Mouse (Mus musculus): ENCODE data around the gene Xaf1. TPM values are rescaled to one million over a fixed set of nuclear protein-coding genes. Genes with fewer than 3 reads are reported as not detected.

The Xaf1 gene
- total and polyA plus RNA-seq, 3 experiments: 2.5 to 9.6 (median 4.1) TPM

GRCm38 (mm10) chr11:72271761-72272160 is 29.7 kb upstream of the Xaf1 start:
- dilution Hi-C loops (cut with MboI; ENCODE audit: extremely low pct_ligation_motif_present, extremely low pct_unique_long_range_greater_than_20kb, low sequenced_read_pairs): no loop called here
- in situ Hi-C loops (cut with MboI; ENCODE audit: low pct_ligation_motif_present, low pct_unique_long_range_greater_than_20kb, low sequenced_read_pairs): no loop called here

DNA sequence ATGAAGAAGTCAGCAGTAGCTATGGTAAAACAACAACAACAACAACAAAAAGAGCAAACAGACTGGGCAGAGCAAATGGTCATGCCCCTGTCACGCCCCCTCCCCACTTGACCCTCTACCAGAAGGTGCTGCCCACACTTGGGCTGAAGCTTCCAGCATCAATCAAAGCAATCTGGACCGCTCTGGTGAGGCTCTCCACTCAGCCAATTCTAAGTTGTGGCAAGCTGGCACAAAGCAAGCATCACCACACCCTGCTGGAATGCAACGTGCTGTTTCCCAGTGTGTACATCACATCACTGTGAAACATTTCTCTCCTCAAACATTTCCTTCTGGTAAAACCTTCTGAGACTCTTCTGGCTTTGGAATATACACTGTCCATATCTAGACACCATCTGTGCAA is 28.1 kb upstream of the Xaf1 start:
- in situ Hi-C loops (cut with MboI; ENCODE audit: low pct_ligation_motif_present, low pct_unique_long_range_greater_than_20kb, low sequenced_read_pairs): no loop called here

More at GRCm38 (mm10) chr11:72271761-72272160, 29.7 kb upstream of the Xaf1 start:
- Histone ChIP-seq H3K4me1 (ENCODE audit: control insufficient read depth in 1 of 2, insufficient read depth in 2 of 2) (peaks cover 0 to under 1% of the 10 kb centered on the region in 2 experiments; a peak in 2 of 4 replicates), H3K9me3 (replicated peaks; ENCODE audit: low read length) (no peaks in the 10 kb centered on the region), H3K27ac (ENCODE audit: insufficient read depth, low read depth) (no peak overlapping the region), H3K9ac (ENCODE audit: insufficient read depth, low read depth) (no peak overlapping the region), H3K79me2 (replicated peaks; ENCODE audit: control insufficient read depth, extremely low read depth, insufficient read depth, poor library complexity, severe bottlenecking) (no peaks in the 10 kb centered on the region), H3K4me2 (ENCODE audit: insufficient read depth, low read depth, poor library complexity, severe bottlenecking) (no peak overlapping the region), H3K4me3 (replicated peaks in 1 of 3; ENCODE audit: low read depth in 2 of 3, low read length in 2 of 3, poor library complexity in 1 of 3) (no peak overlapping the region), H3K27me3 (replicated peaks) (peaks cover 34% of the 10 kb centered on the region), H3K36me3 (replicated peaks in 1 of 2; ENCODE audit: control insufficient read depth in 1 of 2, insufficient read depth in 1 of 2, low read length in 1 of 2) (no peaks in the 10 kb centered on the region)
- no peak for DNase-seq (ENCODE audit: extremely low read depth)
- TF ChIP-seq ZKSCAN1 (IDR thresholded peaks at IDR 0.05; ENCODE audit: borderline replicate concordance, low read depth, low read length) (no peak), MXI1 (IDR thresholded peaks at IDR 0.05; ENCODE audit: low read depth, low read length) (no peak), NRF1 (IDR thresholded peaks at IDR 0.05; ENCODE audit: low read depth, low read length) (no peak), E2F4 (IDR thresholded peaks at IDR 0.05; ENCODE audit: insufficient replicate concordance, low read depth, low read length) (no peak)

DNA sequence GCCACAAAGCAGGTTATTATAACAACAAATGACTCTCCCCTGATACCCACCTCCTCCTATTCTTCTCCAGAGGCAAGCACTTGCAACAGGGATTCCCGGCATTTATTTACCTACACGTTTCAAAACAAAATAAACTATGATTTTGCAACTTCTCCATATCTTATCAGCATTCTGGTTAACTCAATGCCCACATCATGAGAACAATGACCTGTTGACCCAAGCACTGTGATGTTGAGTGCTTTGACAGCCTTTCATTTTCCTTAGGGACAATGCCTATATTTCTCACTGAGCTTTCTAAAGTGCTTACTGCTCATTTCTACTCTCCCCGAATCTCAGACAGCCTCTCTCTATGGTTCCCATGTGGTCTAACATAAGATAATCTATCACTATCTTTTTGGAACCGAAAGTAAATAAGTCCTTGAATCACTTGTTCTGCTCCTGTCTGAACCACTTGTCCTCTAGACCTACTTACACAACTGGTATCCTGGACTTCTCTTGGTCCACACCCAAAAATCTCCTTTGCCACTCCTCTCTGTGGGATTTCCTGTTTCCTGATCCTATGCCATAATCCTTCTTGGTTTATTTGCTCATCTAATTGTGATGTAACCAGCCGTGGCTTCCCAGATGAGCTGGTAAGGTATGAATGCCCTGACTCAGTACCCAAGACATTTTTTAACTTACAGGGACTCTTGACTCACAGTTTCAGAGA is 20.1 kb upstream of the Xaf1 start:
- no peak for TF ChIP-seq TBP (conservative IDR thresholded peaks at IDR 0.05; ENCODE audit: low read depth, low read length)
- TF ChIP-seq ZC3H11A (IDR thresholded peaks at IDR 0.05; ENCODE audit: low read depth, low read length): no peak
- TF ChIP-seq KAT2A (IDR thresholded peaks at IDR 0.05; ENCODE audit: insufficient replicate concordance, low read length): no peak
- no peak for TF ChIP-seq POLR2AphosphoS2 (IDR thresholded peaks at IDR 0.05; ENCODE audit: low read depth, low read length)
- TF ChIP-seq ZNF384 (IDR thresholded peaks at IDR 0.05; ENCODE audit: low read depth, low read length): no peak
- no peak for TF ChIP-seq E2F4 (IDR thresholded peaks at IDR 0.05; ENCODE audit: insufficient replicate concordance, low read depth, low read length)
- TF ChIP-seq MAX (IDR thresholded peaks at IDR 0.05; ENCODE audit: low read length): no peak
- TF ChIP-seq JUND (conservative IDR thresholded peaks at IDR 0.05; ENCODE audit: low read depth, low read length): no peak
- no peak for TF ChIP-seq IRF4 (IDR thresholded peaks at IDR 0.05; ENCODE audit: low read depth, low read length)
- no peak for TF ChIP-seq CHD2 (IDR thresholded peaks at IDR 0.05; ENCODE audit: low read length)
- no peak for TF ChIP-seq ELF1 (IDR thresholded peaks at IDR 0.05; ENCODE audit: low read depth, low read length)
- no peak for TF ChIP-seq POLR2A (IDR thresholded peaks at IDR 0.05; ENCODE audit: low read depth, low read length)
- TF ChIP-seq USF2 (conservative IDR thresholded peaks at IDR 0.05; ENCODE audit: low read depth, low read length): no peak
- no peak for TF ChIP-seq BHLHE40 (IDR thresholded peaks at IDR 0.05; ENCODE audit: low read depth, low read length)
- TF ChIP-seq NRF1 (IDR thresholded peaks at IDR 0.05; ENCODE audit: low read depth, low read length): no peak
- no peak for TF ChIP-seq USF1 (IDR thresholded peaks at IDR 0.05; ENCODE audit: low read depth, low read length)
- TF ChIP-seq MEF2A (IDR thresholded peaks at IDR 0.05; ENCODE audit: borderline replicate concordance, low read depth, low read length): no peak
- no peaks in the 10 kb centered on the region for H3K4me1 ChIP-seq (ENCODE audit: control insufficient read depth in 1 of 2, insufficient read depth in 2 of 2)
- in situ Hi-C loops (cut with MboI; ENCODE audit: low pct_ligation_motif_present, low pct_unique_long_range_greater_than_20kb, low sequenced_read_pairs): no loop called here

More for the DNA sequence above, 28.1 kb upstream of the Xaf1 start:
- dilution Hi-C loops (cut with MboI; ENCODE audit: extremely low pct_ligation_motif_present, extremely low pct_unique_long_range_greater_than_20kb, low sequenced_read_pairs): no loop called here
- Histone ChIP-seq H3K27me3 (replicated peaks) (peaks cover 31% of the 10 kb centered on the region), H3K79me2 (replicated peaks; ENCODE audit: control insufficient read depth, extremely low read depth, insufficient read depth, poor library complexity, severe bottlenecking) (no peaks in the 10 kb centered on the region), H3K4me2 (ENCODE audit: insufficient read depth, low read depth, poor library complexity, severe bottlenecking) (no peak overlapping the region), H3K9ac (ENCODE audit: insufficient read depth, low read depth) (no peak overlapping the region), H3K27ac (ENCODE audit: insufficient read depth, low read depth) (no peak overlapping the region), H3K36me3 (replicated peaks in 1 of 2; ENCODE audit: control insufficient read depth in 1 of 2, insufficient read depth in 1 of 2, low read length in 1 of 2) (no peaks in the 10 kb centered on the region), H3K4me3 (replicated peaks in 1 of 3; ENCODE audit: low read depth in 2 of 3, low read length in 2 of 3, poor library complexity in 1 of 3) (no peak overlapping the region), H3K4me1 (ENCODE audit: control insufficient read depth in 1 of 2, insufficient read depth in 2 of 2) (no peaks in the 10 kb centered on the region), H3K9me3 (replicated peaks; ENCODE audit: low read length) (no peaks in the 10 kb centered on the region)
- no peak for DNase-seq (ENCODE audit: extremely low read depth)
- no peak for TF ChIP-seq MEF2A (IDR thresholded peaks at IDR 0.05; ENCODE audit: borderline replicate concordance, low read depth, low read length)
- no peak for TF ChIP-seq E2F4 (IDR thresholded peaks at IDR 0.05; ENCODE audit: insufficient replicate concordance, low read depth, low read length)
- no peak for TF ChIP-seq ZMIZ1 (IDR thresholded peaks at IDR 0.05; ENCODE audit: low read depth, low read length)
- TF ChIP-seq NRF1 (IDR thresholded peaks at IDR 0.05; ENCODE audit: low read depth, low read length): no peak
- TF ChIP-seq MYC (IDR thresholded peaks at IDR 0.05; ENCODE audit: low read depth, low read length): no peak
- TF ChIP-seq JUN (IDR thresholded peaks at IDR 0.05; ENCODE audit: insufficient read depth, low read depth, low read length): no peak
- no peak for TF ChIP-seq NELFE (IDR thresholded peaks at IDR 0.05; ENCODE audit: low read depth, low read length)
- no peak for TF ChIP-seq ZKSCAN1 (IDR thresholded peaks at IDR 0.05; ENCODE audit: borderline replicate concordance, low read depth, low read length)
- TF ChIP-seq USF1 (IDR thresholded peaks at IDR 0.05; ENCODE audit: low read depth, low read length): no peak
- no peak for TF ChIP-seq ELF1 (IDR thresholded peaks at IDR 0.05; ENCODE audit: low read depth, low read length)
- no peak for TF ChIP-seq ZC3H11A (IDR thresholded peaks at IDR 0.05; ENCODE audit: low read depth, low read length)
- no peak for TF ChIP-seq TBP (conservative IDR thresholded peaks at IDR 0.05; ENCODE audit: low read depth, low read length)
- TF ChIP-seq ZNF384 (IDR thresholded peaks at IDR 0.05; ENCODE audit: low read depth, low read length): no peak
- no peak for TF ChIP-seq RCOR1 (conservative IDR thresholded peaks at IDR 0.05; ENCODE audit: low read depth, low read length)
- no peak for TF ChIP-seq MAX (IDR thresholded peaks at IDR 0.05; ENCODE audit: low read length)
- TF ChIP-seq TCF12 (IDR thresholded peaks at IDR 0.05; ENCODE audit: low read depth, low read length): no peak
- no peak for TF ChIP-seq SMC3 (IDR thresholded peaks at IDR 0.05; ENCODE audit: low read depth, low read length)
- TF ChIP-seq USF2 (conservative IDR thresholded peaks at IDR 0.05; ENCODE audit: low read depth, low read length): no peak

More for the DNA sequence above, 20.1 kb upstream of the Xaf1 start:
- dilution Hi-C loops (cut with MboI; ENCODE audit: extremely low pct_ligation_motif_present, extremely low pct_unique_long_range_greater_than_20kb, low sequenced_read_pairs): no loop called here
- Histone ChIP-seq H3K79me2 (replicated peaks; ENCODE audit: control insufficient read depth, extremely low read depth, insufficient read depth, poor library complexity, severe bottlenecking) (no peaks in the 10 kb centered on the region), H3K4me2 (ENCODE audit: insufficient read depth, low read depth, poor library complexity, severe bottlenecking) (no peak overlapping the region), H3K27me3 (replicated peaks) (peaks cover 11% of the 10 kb centered on the region), H3K27ac (ENCODE audit: insufficient read depth, low read depth) (no peak overlapping the region), H3K9me3 (replicated peaks; ENCODE audit: low read length) (peaks cover 6% of the 10 kb centered on the region), H3K4me3 (replicated peaks in 1 of 3; ENCODE audit: low read depth in 2 of 3, low read length in 2 of 3, poor library complexity in 1 of 3) (no peak overlapping the region), H3K36me3 (replicated peaks in 1 of 2; ENCODE audit: control insufficient read depth in 1 of 2, insufficient read depth in 1 of 2, low read length in 1 of 2) (no peaks in the 10 kb centered on the region), H3K9ac (ENCODE audit: insufficient read depth, low read depth) (no peak overlapping the region)
- no peak for DNase-seq (ENCODE audit: extremely low read depth)

Data from CH12.LX (cell line).